Mouse (Mus musculus): ENCODE measurements around the gene Fam20b.
A peak's percentile ranks its signal among the peaks of the same experiment; 100 is the strongest.

DNA sequence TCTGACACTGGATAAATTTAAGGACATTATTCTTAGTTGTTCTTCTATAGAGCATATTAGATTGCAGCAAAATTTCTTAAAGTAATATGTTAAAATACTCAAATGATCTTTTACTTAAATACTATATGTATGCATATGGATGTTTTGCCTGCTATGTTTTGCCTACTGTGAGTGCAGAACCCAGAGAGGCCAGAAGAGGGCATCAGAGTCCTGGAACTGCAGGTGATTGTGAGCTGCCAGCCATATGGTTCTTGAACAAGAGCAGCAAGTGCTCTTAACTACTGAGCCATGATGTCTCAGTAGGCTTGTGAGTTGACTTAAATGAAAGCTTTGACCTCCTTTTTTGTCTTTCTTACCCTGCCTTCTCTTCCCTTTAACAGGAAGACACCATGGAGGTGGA, 87.9 kb downstream of the Fam20b start:
- TF ChIP-seq CTCF (IDR thresholded peaks at IDR 0.05; ENCODE audit: control insufficient read depth, insufficient read depth, insufficient replicate concordance, low read depth, low read length) (peak; percentile 9; the same call in 1 of the 2 replicates), POLR2A (IDR thresholded peaks at IDR 0.05; ENCODE audit: control insufficient read depth, low read depth, low read length) (no peak)

All from testis, adult 2 months (tissue).